Mouse (Mus musculus) MEL (cell line): Measurements from ENCODE around the gene Vav2.

Experiments
- CTCF ChIP-seq, 3 experiments: IDR thresholded peaks in 2 of 3; conservative IDR thresholded peaks in 1 of 3; 2 replicates each; pipeline ENCODE4 v1.5.1; 2011 to 2012; ENCODE audit warnings: low read length in 3 of 3, low read depth in 2 of 3, mild to moderate bottlenecking in 2 of 3, improper control_type of control experiment in 1 of 3, inconsistent platforms in 1 of 3, mixed read lengths in 1 of 3, moderate library complexity in 1 of 3; ENCODE audit not compliant: control insufficient read depth in 1 of 3, insufficient read depth in 1 of 3, poor library complexity in 1 of 3, severe bottlenecking in 1 of 3
- EP300 ChIP-seq, 2 experiments: IDR thresholded peaks; 2 replicates each; pipeline ENCODE4 v1.6.1; 2011; ENCODE audit warnings: improper control_type of control experiment in 2 of 2, low read length in 2 of 2, low read depth in 1 of 2, mild to moderate bottlenecking in 1 of 2
- JUND ChIP-seq: IDR thresholded peaks from 2 replicates; pipeline ENCODE4 v1.6.1; 2011; ENCODE audit warnings: low read depth, mild to moderate bottlenecking, improper control_type of control experiment, low read length
- MAX ChIP-seq: IDR thresholded peaks from 2 replicates; pipeline ENCODE4 v1.6.1; 2011; ENCODE audit warnings: low read length, improper control_type of control experiment
- MEF2A ChIP-seq: IDR thresholded peaks from 2 replicates; pipeline ENCODE4 v1.6.1; 2014; ENCODE audit warnings: low read depth, mild to moderate bottlenecking, inconsistent platforms, low read length, improper control_type of control experiment; ENCODE audit not compliant: poor library complexity, insufficient replicate concordance, severe bottlenecking; ENCODE audit errors: extremely low read depth
- MXI1 ChIP-seq: IDR thresholded peaks from 2 replicates; pipeline ENCODE4 v1.6.1; 2011; ENCODE audit warnings: mild to moderate bottlenecking, low read depth, low read length, improper control_type of control experiment
- POLR2AphosphoS5 ChIP-seq: IDR thresholded peaks from 2 replicates; pipeline ENCODE4 v1.6.1; 2012; ENCODE audit warnings: low read depth, borderline replicate concordance, mild to moderate bottlenecking, inconsistent platforms, low read length, moderate library complexity, mixed read lengths
- RCOR1 ChIP-seq: IDR thresholded peaks from 2 replicates; pipeline ENCODE4 v1.6.1; 2012; ENCODE audit warnings: low read depth, mild to moderate bottlenecking, inconsistent platforms, low read length, improper control_type of control experiment
- TBP ChIP-seq: IDR thresholded peaks from 2 replicates; pipeline ENCODE4 v1.8.0; 2011; ENCODE audit warnings: low read depth, low read length, improper control_type of control experiment
- ZNF384 ChIP-seq: IDR thresholded peaks from 2 replicates; pipeline ENCODE4 v1.6.1; 2012; ENCODE audit warnings: low read depth, mild to moderate bottlenecking, inconsistent platforms, low read length, improper control_type of control experiment

GRCm38 (mm10) chr2:27425161-27425611 lies 1.6 kb downstream of the Vav2 start:
- no peak for TF ChIP-seq RCOR1
- TF ChIP-seq MXI1, result no peak
- no peak for TF ChIP-seq POLR2AphosphoS5
- TF ChIP-seq JUND, result no peak
- TF ChIP-seq EP300 (IDR thresholded peaks at IDR 0.05; ENCODE audit: low read depth in 1 of 2, low read length in 2 of 2), result no peak
- no peak for TF ChIP-seq CTCF (IDR thresholded peaks at IDR 0.05 in 2 of 3, conservative IDR thresholded peaks at IDR 0.05 in 1 of 3; ENCODE audit: control insufficient read depth in 1 of 3, insufficient read depth in 1 of 3, low read depth in 2 of 3, low read length in 3 of 3, poor library complexity in 1 of 3, severe bottlenecking in 1 of 3)
- no peak for TF ChIP-seq TBP
- no peak for TF ChIP-seq MAX
- TF ChIP-seq ZNF384, result no peak
- no peak for TF ChIP-seq MEF2A
